Mouse (Mus musculus): Measurements from ENCODE around the gene Zfp280b.
"Not testable (repeated sequence)": the region's sequence is repeated elsewhere in the genome, so short reads cannot be mapped to it uniquely, and the experiment has no call there.

The Zfp280b gene

DNA sequence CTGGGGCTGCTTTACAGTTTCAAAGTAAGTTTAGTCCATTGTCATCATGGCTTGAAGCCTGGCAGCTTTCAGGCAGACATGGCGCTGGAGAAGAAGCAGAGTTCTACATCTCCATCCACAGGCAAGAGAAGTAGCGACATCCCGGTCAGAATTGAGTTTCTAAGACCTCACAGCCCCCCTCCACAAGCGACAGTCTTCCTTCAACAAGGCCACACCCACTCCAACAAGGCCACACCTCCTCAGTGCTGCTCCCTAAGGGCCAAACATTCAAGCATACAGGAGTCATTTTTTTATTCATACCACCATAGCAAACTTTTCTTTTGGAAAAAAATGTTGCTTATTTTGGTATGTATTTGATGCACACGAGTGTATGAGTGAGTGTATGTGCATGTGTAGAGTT, 2.0 kb upstream of the Zfp280b start:
- DNase-seq (ENCODE audit: low spot score), result no peak

DNA sequence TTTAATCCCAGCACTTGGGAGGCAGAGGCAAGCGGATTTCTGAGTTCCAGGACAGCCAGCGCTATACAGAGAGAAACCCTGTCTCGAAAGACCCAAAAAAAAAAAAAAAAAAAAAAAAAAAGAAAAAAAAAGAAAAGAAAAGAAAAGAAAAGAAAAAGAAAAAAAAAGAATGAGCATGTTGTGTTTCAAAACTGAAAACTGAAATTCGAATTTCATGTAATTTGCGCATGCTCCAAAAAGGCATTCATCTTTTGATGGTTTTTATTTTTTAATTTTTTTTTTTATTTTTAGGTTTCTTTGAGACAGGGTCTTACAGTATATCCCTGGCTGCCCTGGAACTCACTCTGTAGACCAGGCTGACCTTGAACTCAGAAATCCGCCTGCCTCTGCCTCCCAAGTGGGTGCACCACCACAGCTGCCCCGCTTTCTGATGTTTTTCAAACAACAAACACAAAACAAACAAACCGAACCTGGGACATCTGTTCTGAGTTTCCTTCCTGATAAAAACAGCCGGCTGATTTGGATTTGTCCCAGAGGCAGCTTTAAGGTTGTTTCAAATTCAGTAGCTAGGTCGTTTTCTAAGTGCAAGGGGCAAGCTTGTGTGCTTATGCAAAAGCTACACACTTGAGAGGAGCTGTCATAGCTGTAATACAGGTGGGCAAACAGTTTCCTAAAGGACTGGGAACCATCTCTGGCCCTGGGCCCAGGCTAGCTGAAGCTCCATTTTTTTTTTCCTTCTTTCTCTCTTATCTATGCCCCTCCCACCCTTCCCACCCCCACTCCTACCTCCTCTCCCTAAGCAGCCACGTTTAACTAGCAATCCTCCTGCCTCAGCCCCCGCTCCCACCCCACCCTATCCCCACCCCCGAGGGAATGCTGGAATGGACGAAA, 694 bp upstream of the Zfp280b start:
- no peak for DNase-seq (ENCODE audit: low spot score)

DNA sequence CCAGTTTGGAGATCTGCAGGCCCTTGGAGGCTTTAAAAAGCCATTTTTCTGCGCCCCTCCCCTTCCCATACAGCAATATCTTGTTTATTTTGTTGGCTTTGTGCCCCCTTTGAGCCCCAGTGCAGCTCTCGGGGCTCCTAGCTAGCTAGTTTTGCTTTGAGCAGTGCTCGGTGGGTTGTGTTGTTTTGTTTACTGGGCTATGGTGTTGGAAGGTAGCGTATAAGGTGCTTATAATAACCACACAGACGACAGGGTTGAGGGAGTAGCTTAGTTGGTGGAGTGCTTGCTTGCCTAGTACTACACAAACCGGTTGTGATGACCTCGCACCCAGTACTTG, 637 bp downstream of the Zfp280b start:
- DNase-seq (ENCODE audit: low spot score), result no peak

DNA sequence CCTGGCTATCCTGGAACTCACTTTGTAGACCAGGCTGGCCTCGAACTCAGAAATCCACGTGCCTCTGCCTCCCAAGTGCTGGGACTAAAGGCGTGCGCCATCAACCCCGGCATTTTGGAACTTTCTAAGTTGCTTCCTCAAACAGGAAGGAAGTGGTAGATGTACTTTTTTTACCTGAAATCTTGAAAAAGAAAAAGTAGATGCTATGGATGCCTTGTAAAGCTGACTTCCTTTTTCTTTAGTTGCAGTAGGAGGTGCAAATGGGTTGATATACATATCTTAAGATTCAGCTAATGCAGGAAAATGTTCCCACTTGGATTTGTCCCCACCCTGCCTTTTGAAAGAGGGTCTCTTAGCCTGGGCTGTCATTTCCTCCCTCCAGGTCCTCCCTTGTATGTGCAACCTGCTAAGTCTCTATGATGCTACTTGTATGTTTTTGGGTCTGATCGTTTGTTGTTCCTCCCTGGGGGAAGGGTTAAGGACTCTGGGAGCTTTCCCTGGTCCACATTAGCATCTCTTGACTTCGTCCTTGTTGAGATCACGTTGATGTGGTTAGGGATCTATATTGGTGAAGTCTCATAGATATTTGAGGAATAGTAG, 1.7 kb downstream of the Zfp280b start:
- DNase-seq (ENCODE audit: low spot score), result no peak

DNA sequence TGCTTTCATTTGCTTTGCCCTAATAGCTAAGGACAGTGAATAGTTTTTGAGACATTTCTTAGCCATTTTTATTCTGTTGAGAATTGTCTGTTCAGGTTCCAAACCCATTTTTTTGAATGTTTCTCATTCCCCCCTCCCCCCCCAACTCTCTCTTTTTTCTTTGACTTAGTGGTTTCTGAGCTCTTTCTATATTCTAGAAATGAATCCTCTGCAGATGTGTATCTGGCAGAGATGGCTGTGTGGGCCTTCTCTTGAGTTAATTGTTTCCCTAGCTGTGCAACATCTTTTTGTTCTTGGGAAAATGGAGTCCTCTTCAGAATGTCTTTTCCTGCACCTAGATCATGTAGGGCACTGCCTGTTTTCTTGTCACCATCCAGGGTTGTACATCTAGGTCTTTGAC, 2.8 kb downstream of the Zfp280b start:
- DNase-seq (ENCODE audit: low spot score), result no peak

DNA sequence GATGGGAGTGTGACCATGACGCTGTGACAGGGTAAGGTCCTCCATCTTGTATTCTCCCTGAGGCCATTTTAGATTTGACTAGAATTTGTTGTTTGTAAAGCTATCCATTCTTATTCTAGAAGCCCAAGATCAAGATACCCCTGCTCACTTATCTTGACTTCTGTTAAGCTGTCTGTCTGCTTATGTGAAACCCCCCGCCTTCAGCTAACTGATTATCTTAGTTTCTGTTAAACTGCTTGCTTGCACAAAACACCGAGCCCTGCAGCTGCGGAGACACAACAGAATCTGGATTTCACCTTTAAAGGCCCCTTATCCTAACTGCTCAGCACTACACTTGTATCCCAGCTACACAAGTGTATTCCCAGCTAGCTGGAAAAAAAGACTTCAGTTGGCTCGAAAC, 4.5 kb downstream of the Zfp280b start:
- DNase-seq (ENCODE audit: low spot score), result no peak

DNA sequence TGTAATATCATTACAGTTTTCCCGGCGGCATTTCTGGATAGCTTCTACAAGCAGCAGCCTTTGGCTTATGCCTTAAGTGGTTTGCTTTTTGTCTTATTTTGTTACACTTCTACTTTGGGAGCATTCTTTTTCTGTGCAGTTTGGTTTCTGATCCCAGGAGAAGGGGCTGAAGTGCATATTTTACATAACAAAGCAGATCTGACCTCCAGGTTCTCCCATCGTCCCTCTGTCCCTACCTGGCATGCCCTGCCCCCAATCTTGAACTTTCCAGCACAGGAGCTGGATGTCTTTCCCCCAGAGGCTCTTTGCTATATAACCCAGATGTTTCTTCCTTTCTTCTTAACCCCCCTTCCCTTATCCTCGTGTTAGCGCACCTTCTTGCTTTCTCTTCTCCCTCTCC, 12.9 kb downstream of the Zfp280b start:
- no peak for DNase-seq (ENCODE audit: low spot score)

DNA sequence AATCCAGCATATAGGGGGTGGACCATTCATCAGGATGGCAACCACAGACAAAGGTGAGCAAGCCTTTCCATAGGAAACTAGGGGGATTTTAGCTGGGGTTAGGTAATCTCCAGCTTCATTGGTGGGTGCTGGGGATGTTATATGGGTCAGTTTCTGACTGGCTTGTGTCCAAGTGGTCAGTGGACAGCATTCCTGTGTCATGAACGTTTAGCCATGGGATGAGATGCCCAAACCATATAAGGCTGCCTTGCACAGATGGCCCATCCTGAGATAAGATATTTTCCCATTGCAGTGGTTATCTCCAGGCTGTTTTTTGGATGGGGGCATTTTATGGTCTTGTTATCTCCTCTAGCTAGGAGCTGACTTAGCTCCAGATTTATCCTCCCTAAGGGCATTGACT, 14.3 kb downstream of the Zfp280b start:
- DNase-seq (ENCODE audit: low spot score), result no peak

DNA sequence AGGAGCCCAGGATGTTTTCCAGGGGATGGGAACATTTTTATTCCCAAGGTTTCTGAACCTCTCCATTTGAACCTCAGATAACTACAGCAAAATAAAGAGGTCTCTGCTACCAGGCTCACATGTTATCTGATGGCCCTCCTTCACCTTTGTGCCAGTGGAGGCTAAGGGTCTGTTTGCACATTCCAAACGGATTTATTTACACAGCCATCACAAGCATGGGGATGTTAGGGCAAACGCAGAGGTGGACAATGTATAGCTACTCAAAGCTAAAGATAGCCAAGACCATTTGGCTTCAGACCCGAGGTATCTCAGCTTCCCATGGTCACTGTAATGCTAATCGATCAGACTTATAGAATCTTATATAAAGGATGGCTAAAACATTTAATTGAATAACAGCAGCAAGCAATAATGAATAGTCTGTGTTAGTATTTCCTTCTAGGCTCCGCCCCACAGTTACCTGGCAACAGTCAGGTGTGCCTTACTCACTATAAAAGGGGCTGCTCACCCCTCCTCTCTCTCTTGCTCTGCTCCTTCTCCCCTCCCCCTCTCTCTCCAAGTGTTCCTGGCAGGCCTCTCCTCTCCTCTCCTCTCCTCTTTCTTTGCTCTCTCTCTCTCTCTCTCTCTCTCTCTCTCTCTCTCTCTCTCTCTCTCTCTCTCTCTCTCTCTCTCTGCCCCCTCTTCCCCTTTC, 14.9 kb downstream of the Zfp280b start:
- no peak for DNase-seq (ENCODE audit: low spot score)

DNA sequence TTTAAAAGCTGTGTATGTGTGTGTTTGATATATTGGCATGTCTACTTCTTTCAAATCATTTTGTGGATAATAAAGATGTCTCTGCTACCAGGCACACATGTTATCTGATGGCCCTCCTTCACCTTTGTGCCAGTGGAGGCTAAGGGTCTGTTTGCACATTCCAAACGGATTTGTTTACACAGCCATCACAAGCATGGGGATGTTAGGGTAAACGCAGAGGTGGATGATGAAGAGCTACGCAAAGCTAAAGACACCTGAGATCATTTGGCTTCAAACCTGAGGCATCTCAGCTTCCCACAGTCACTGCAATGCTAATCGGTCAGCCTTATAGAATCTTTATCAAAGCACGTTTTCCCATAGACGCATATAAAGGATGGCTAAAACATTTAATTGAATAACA, 16.5 kb downstream of the Zfp280b start:
- DNase-seq (ENCODE audit: low spot score), result no peak

DNA sequence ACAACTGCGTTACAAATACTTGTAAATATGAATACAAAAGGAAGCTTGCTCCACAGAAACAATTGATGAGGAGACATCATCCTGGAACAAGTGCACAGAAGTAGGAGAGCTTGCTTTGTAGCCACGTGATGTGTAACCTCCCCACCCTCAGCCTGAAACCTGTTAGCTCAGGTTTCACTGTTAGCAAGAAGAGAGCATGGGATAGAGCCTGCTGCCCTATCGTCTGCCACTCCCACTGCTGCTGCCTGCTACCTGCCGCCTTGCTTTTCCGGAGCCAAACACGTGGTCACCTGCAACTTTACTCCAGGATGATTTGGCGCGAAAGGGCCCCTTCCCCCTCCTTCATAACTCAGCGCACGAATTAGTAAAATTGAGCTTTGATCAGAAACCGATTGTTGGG, 19.4 kb downstream of the Zfp280b start:
- DNase-seq (ENCODE audit: low spot score), result no peak

DNA sequence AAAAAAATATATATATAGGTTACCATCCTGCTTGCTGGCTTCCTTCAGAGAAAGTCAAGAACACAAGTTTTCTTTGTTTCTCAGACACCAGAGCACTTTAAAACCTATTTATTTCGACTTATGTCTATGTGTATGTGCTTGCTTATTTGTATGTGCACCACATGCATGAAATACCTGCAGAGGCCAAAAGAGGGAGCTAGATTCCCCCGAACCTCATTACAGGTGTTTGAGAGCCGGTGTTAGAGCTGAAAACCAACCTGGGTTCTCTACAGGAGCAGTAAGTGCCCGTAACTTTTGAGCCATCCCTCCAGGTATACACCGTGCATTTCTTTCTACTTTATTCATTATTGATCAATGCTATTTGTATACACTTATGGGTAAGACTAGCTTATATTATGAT, 30.0 kb downstream of the Zfp280b start:
- DNase-seq (ENCODE audit: low spot score), result no peak

DNA sequence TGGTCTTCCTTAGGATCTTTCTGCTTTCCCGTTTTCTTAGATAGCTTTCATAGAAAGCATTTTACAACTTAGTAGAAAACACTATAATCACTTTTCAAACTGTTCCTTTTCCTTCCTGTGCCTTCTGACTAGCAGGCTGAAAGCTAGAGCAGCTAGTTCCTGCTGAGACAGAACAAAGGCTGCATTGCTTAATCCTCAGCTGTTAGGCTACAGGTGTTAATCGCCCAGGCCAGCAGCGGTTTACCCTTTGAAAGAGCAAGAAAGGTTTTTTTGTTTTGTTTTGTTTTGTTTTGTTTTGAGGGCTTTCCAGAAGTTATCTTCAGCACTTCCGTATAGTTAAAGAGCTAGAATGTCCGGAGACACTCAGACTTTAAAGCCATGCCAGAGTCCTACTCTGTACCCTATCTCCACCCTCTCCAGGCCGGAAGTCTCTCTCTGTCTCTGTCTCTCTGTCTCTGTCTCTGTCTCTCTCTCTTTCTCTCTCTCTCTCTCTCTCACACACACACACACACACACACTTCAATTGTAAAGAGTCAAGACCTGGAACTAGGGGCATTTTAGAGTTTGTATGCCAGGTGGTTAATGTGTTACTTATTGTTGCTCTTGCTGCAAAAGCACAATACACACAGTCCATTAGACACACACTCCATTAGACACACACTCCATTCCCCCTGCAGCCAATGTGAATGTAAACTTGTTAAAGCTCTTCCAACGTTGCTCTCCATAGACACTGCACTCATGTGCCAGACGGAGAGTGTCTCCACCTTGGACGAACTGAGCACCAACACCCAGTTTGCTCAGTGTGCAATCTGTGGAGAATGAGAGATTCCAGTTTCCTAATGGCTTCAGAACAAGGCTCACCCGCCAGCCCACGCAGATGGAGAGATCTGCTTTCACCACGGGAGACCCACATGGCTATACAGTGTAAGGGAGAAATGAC, 35.5 kb downstream of the Zfp280b start:
- DNase-seq (ENCODE audit: low spot score), result no peak

DNA sequence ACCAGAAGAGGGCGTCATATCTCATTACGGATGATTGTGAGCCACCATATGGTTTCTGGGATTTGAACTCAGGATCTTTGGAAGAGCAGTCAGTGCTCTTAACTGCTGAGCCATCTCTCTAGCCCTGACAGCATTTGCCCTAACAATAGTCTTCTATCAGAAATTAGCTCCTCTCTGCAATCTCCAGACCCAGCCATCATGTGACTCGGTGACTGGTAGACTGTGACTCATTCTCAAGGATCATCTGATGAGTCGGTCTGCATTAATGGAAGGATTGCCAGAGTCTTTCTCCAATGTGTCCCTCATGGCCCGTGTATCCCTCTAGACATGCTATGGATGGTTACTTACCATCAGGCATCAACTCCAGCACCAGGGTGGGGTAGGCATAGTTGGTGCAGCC, 39.6 kb downstream of the Zfp280b start:
- not testable (repeated sequence) for DNase-seq (ENCODE audit: low spot score)

DNA sequence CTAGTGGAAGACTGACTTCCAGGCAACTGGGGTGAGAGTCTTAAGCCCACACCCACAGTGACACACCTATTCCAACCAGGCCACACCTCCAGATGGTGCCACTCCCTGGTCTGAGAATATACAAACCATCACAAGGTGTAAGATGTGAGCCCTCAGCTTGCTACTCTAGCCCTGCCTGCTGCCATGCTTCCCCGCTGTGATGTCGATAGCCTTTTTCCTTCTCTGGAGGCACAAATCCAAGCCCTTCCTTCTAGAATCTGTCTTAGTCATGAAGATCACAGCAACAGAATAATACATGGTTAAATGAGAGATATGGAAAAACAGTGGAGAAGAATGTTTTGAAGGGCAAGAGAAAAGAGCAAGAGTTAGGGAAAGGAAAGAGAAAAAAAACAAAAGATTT, 44.6 kb downstream of the Zfp280b start:
- not testable (repeated sequence) for DNase-seq (ENCODE audit: low spot score)
